Mouse (Mus musculus): ENCODE results near the gene Cwc15.
"Not testable (repeated sequence)": the region's sequence is repeated elsewhere in the genome, so short reads cannot be mapped to it uniquely, and the experiment has no call there.

The Cwc15 gene

GRCm38 (mm10) chr9:14500023-14500915, at the start of gene Cwc15, which contains the start of gene Kdm4d:
TSS of gene Cwc15 (plus strand) at chr9:14500617.
TSS of gene Kdm4d (minus strand) at chr9:14500482.
- DNase-seq (ENCODE audit: low spot score), result peak; percentile 94

GRCm38 (mm10) chr9:14451120-14451519, 49.3 kb upstream of the Cwc15 start:
- DNase-seq (ENCODE audit: low spot score), result not testable (repeated sequence)

- DNase-seq (ENCODE audit: low spot score), result no peak
Measured at GRCm38 (mm10) chr9:14456320-14456719, 44.1 kb upstream of the Cwc15 start.

- not testable (repeated sequence) for DNase-seq (ENCODE audit: low spot score)
Measured at GRCm38 (mm10) chr9:14462536-14462935, 37.9 kb upstream of the Cwc15 start.

- DNase-seq (ENCODE audit: low spot score), result not testable (repeated sequence)
Measured at GRCm38 (mm10) chr9:14463668-14464067, 36.7 kb upstream of the Cwc15 start.

- no peak for DNase-seq (ENCODE audit: low spot score)
Measured at GRCm38 (mm10) chr9:14498896-14499705, 1.3 kb upstream of the Cwc15 start.

- DNase-seq (ENCODE audit: low spot score), result no peak
Measured at GRCm38 (mm10) chr9:14500916-14501424, 553 bp downstream of the Cwc15 start.

- no peak for DNase-seq (ENCODE audit: low spot score)
Measured at GRCm38 (mm10) chr9:14512633-14513445, 12.4 kb downstream of the Cwc15 start.

- DNase-seq (ENCODE audit: low spot score), result no peak
Measured at GRCm38 (mm10) chr9:14517296-14517695, 16.9 kb downstream of the Cwc15 start.

- no peak for DNase-seq (ENCODE audit: low spot score)
Measured at GRCm38 (mm10) chr9:14518105-14518504, 17.7 kb downstream of the Cwc15 start.

- no peak for DNase-seq (ENCODE audit: low spot score)
Measured at GRCm38 (mm10) chr9:14520971-14521670, 20.7 kb downstream of the Cwc15 start.

- DNase-seq (ENCODE audit: low spot score), result no peak
Measured at GRCm38 (mm10) chr9:14521695-14522094, 21.3 kb downstream of the Cwc15 start.

GRCm38 (mm10) chr9:14523408-14524043, 23.1 kb downstream of the Cwc15 start:
- DNase-seq (ENCODE audit: low spot score), result peak; percentile 60

- no peak for DNase-seq (ENCODE audit: low spot score)
Measured at GRCm38 (mm10) chr9:14530004-14530403, 29.6 kb downstream of the Cwc15 start.

- no peak for DNase-seq (ENCODE audit: low spot score)
Measured at GRCm38 (mm10) chr9:14532283-14532682, 31.9 kb downstream of the Cwc15 start.

GRCm38 (mm10) chr9:14533659-14534058, 33.2 kb downstream of the Cwc15 start:
- DNase-seq (ENCODE audit: low spot score), result no peak

GRCm38 (mm10) chr9:14534833-14535456, 34.5 kb downstream of the Cwc15 start:
- no peak for DNase-seq (ENCODE audit: low spot score)

- DNase-seq (ENCODE audit: low spot score), result no peak
Measured at GRCm38 (mm10) chr9:14544034-14544757, 43.8 kb downstream of the Cwc15 start.

- no peak for DNase-seq (ENCODE audit: low spot score)
Measured at GRCm38 (mm10) chr9:14547584-14548365, 47.4 kb downstream of the Cwc15 start.

Data from ovary, adult 18-20 months (tissue).